Mouse (Mus musculus): ENCODE measurements around the gene Pold1.

GRCm38 (mm10) chr7:44568803-44569202 is 20.2 kb upstream of the Pold1 start:
- TF ChIP-seq CTCF (conservative IDR thresholded peaks at IDR 0.05; ENCODE audit: insufficient read depth, insufficient read length, low read depth, low read length) (no peak), POLR2A (IDR thresholded peaks at IDR 0.05; ENCODE audit: low read depth, low read length) (no peak)
